In genomic region chr16:84779718-84780117, GRCm38 (mm10) we compare ENCODE assay signal across 18 mouse cellular contexts. TPM values are rescaled to one million over a fixed set of nuclear protein-coding genes. Genes with fewer than 3 reads are reported as not detected.
"Had no signal": no experiment of that assay in that cellular context is flagged by ENCODE, and none has a peak within 500 bp of the region (broad histone marks: within the 10 kb centered on the region; RNA-seq: fewer than 3 reads in every experiment).

No protein-coding gene starts in this region.

- DNase-seq: kidney, postnatal 10 days; kidney, postnatal 36 days; left cerebral cortex, postnatal 4 days; liver, postnatal 0 days; lung, embryonic 14.5 days; midbrain, embryonic 14.5 days; right cerebral cortex, adult 18-20 months; right cerebral cortex, postnatal 14 days; right cerebral cortex, postnatal 4 days; thymus, postnatal 25 days had no signal

- H3K4me1 ChIP-seq: neural tube, embryonic 12.5 days had no signal

- H3K27ac ChIP-seq: kidney, embryonic 15.5 days; limb, embryonic 12.5 days; limb, embryonic 15.5 days; liver, embryonic 14.5 days; macrophage; neural tube, embryonic 12.5 days; neural tube, embryonic 15.5 days; stomach, postnatal 0 days had no signal

- H3K27me3 ChIP-seq: neural tube, embryonic 12.5 days; neural tube, embryonic 15.5 days had no signal

- H3K4me3 ChIP-seq: kidney, embryonic 15.5 days; limb, embryonic 12.5 days; limb, embryonic 15.5 days; neural tube, embryonic 12.5 days; neural tube, embryonic 15.5 days had no signal

- H3K36me3 ChIP-seq: kidney, embryonic 15.5 days; limb, embryonic 12.5 days; limb, embryonic 15.5 days; neural tube, embryonic 15.5 days had no signal

- H3K9ac ChIP-seq: kidney, embryonic 15.5 days; limb, embryonic 12.5 days; limb, embryonic 15.5 days; liver, embryonic 14.5 days; liver, postnatal 0 days; lung, embryonic 14.5 days; neural tube, embryonic 12.5 days; neural tube, embryonic 15.5 days had no signal

- H3K9me3 ChIP-seq: kidney, embryonic 15.5 days; limb, embryonic 15.5 days; neural tube, embryonic 12.5 days; neural tube, embryonic 15.5 days had no signal

RNA-seq across cellular contexts. Expression of gene Jam2, which starts 5.8 kb away (rescaled TPM):
- polyA plus RNA-seq: macrophage had no signal
